Mouse (Mus musculus) gastrocnemius, adult 2 months (tissue): ENCODE measurements around the gene Olfr141. TPM values are rescaled to one million over a fixed set of nuclear protein-coding genes. Genes with fewer than 3 reads are reported as not detected.

Experiments used
- DNase-seq: peaks from one replicate; pipeline ENCODE4 v3.0.0; 2022
- H3K27ac ChIP-seq: fragments of 200-600 bp; 2 replicates; pipeline ENCODE4 v1.8.1; 2022; ENCODE audit warnings: mild to moderate bottlenecking
- H3K4me3 ChIP-seq: fragments of 200-600 bp; 2 replicates; pipeline ENCODE4 v1.8.1; 2022; ENCODE audit warnings: mild to moderate bottlenecking, moderate library complexity
- CTCF ChIP-seq: fragments of 200-600 bp; IDR thresholded peaks from 2 replicates; pipeline ENCODE4 v1.8.1; 2022; ENCODE audit warnings: antibody characterized with exemption, mild to moderate bottlenecking, moderate library complexity
- intact Hi-C: fragments of 180-260 bp; cut with DNase I; formaldehyde crosslinking; loops from one replicate; pipeline ENCODE4 v1.15.1; 2025
- long read RNA-seq, 2 experiments: library from polyadenylated mRNA; stranded (forward); transcript quantifications; one replicate each; pipeline ENCODE4 v2.0.0; 2021
- total RNA-seq, 2 experiments: library from RNA; stranded (reverse); gene quantifications; 2 replicates each; pipeline ENCODE4 v1.2.3; 2021

The Olfr141 gene
- total RNA-seq = not detected
- long read RNA-seq, experiment 1 = 0 reads
- long read RNA-seq, experiment 2 = 0 reads

DNA sequence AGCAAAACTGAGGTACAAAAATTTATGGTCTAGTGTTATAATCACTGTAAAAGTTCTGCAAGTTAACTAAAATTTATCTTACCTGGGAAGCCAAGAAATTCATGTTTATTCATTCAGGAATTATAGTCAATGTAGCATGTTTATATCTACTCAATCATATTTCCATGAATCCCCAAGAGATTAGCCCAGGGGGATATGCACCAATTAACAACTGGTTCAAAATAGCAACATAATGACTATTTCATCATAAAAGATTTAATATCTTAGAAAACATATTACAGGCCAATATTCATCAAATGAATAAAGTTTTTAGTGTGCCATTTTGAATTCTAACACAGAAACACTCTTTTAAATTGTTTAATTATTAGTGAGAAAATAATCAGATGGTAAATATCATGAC lies at the start of gene Olfr141:
Gene Olfr141 (minus strand): TSS at position 101 of the 400 bp plus-strand sequence.
- TF ChIP-seq CTCF = no peak
- intact Hi-C loops = no loop called here
- Histone ChIP-seq H3K27ac (no peak within 1 kb of the TSS), H3K4me3 (no peak within 1 kb of the TSS)
- DNase-seq = no peak

DNA sequence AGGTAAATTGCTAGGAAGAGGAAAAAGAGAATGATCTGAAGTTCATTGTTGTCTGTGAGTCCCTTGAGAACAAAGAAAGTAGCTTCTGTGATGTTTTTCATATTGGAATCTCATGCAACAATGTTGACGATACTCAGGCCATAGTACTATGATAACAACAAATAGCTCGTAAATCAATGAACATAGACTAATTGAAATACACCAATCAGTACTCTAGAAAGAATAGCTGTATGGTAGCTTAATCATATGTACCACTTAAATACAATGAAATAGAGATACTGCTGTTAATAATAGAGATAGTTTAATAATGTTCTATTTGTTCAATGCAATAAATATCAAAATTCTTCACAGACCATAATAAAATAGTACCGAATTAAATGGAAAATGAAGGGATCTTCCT lies 41.8 kb upstream of the Olfr141 start, which contains the start of gene Olfr1095:
Gene Olfr1095 (minus strand): TSS at position 101 of the 400 bp plus-strand sequence.
- Histone ChIP-seq H3K27ac (no peak within 1 kb of the TSS), H3K4me3 (no peak within 1 kb of the TSS)
- intact Hi-C loops = no loop called here
- no peak for TF ChIP-seq CTCF
- DNase-seq = no peak

DNA sequence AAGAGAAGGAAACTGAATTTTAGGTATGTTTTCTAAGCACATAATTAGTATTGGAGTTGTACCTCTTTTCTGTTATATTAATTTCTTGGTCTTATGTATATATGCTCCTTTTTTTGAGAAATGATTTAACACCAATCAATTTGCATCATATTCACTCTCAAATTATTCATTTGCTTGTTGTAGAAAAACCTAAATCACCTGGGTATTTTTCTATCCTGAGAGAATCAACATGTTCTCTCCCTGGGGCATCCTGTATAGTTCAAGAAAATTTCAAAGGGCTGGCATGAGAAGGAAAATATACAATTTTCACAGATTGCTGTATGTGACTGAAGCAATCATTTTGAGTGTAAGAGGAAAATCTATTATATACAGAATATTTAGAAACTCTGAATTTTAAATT lies 14.5 kb upstream of the Olfr141 start, which contains the start of gene Olfr1094:
Gene Olfr1094 (plus strand): TSS at position 301 of the 400 bp plus-strand sequence.
- TF ChIP-seq CTCF = no peak
- DNase-seq = no peak
- Histone ChIP-seq H3K4me3 (no peak within 1 kb of the TSS), H3K27ac (no peak within 1 kb of the TSS)
- intact Hi-C loops = no loop called here

DNA sequence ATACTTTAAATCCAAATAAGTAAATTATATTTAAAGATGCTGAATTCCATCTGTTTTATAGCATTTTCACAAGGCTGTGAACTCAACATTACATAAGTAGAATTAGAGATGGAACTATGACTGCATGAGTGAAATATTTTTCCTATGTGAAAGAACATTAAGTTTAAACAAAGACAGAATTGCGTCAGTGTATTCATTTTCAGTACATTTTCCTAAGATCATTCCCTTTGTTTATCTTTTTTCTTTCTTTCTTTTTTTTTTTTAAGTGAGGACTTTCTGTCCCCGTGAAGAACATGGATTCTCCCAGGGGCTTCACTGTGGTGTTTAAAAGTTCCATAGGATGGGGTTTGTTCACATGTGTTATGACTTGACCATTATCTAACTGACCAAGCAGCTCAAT lies 27.6 kb downstream of the Olfr141 start, which contains the start of gene Olfr1093:
Gene Olfr1093 (plus strand): TSS at position 301 of the 400 bp plus-strand sequence.
- Histone ChIP-seq H3K27ac (no peak within 1 kb of the TSS), H3K4me3 (no peak within 1 kb of the TSS)
- intact Hi-C loops = no loop called here
- no peak for DNase-seq
- no peak for TF ChIP-seq CTCF

DNA sequence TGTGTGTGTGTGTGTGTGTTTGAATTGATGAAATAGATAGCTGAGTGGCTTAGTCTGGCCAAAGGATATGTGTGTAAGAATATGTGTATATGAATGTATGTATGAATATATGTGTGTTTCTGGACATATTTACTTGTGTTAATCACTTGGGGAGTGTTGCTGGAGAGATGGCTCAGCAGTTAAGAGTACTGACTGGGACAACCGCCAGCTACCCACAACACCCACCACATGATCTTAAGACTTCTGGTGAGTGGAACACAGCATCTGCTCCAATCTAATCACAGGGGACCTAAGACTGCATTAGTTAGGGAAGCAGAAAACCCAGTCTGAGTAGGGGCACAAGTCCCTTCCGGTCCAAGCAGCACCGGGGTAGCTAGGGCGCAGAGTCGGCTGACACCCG lies 48.8 kb downstream of the Olfr141 start:
- no peak for TF ChIP-seq CTCF
- no peak for DNase-seq
- no peak overlapping the region for H3K4me3 ChIP-seq
- H3K27ac ChIP-seq = no peak overlapping the region
- intact Hi-C loops = no loop called here

DNA sequence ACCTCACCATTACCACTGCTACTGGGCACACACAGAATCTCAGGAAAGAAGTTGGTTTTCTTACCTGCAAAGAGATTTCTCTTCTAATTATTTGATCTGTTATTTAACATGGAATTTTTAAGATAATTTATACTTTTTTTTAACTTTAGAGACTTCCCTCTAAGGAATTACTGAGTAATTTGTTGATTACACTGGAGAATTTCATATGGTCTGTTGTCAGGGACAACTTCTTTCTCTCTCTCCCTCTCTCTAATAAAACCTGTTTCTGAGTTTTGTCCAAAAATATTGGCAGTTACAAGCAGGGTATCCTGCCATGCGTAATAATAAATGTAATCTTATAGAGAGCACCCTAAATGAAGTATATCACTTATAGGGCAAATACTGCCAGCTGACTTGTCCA lies 50.9 kb downstream of the Olfr141 start, which contains the start of gene Olfr1090:
Gene Olfr1090 (minus strand): TSS at position 101 of the 400 bp plus-strand sequence.
- intact Hi-C loops = no loop called here
- Histone ChIP-seq H3K27ac (no peak within 1 kb of the TSS), H3K4me3 (no peak within 1 kb of the TSS)
- no peak for TF ChIP-seq CTCF
- DNase-seq = no peak

Other genes with a start within 250 kb of the Olfr141 start
- not detected for gene Olfr1082, start 211.1 kb downstream of the Olfr141 start, total RNA-seq
- not detected for gene Olfr1084, start 170.3 kb downstream of the Olfr141 start, total RNA-seq
- gene Olfr1085, start 148.0 kb downstream of the Olfr141 start, total RNA-seq = not detected
- not detected for gene Olfr1086, start 129.9 kb downstream of the Olfr141 start, total RNA-seq
- gene Olfr1087, start 111.6 kb downstream of the Olfr141 start, total RNA-seq = not detected
- not detected for gene Olfr1089, start 76.3 kb downstream of the Olfr141 start, total RNA-seq
- not detected for gene Olfr1090, start 51.0 kb downstream of the Olfr141 start, total RNA-seq
- not detected for gene Olfr1093, start 27.5 kb downstream of the Olfr141 start, total RNA-seq
- gene Olfr1094, start 14.6 kb upstream of the Olfr141 start, total RNA-seq = not detected
- not detected for gene Olfr1095, start 41.7 kb upstream of the Olfr141 start, total RNA-seq
- not detected for gene Gm13723, start 64.8 kb upstream of the Olfr141 start, total RNA-seq
- not detected for gene Olfr1097, start 82.2 kb upstream of the Olfr141 start, total RNA-seq
- gene Olfr1098, start 114.5 kb upstream of the Olfr141 start, total RNA-seq = not detected
- gene Olfr1099, start 150.7 kb upstream of the Olfr141 start, total RNA-seq = not detected
- not detected for gene Olfr1100, start 169.9 kb upstream of the Olfr141 start, total RNA-seq
- not detected for gene Olfr1101, start 181.2 kb upstream of the Olfr141 start, total RNA-seq
- gene Olfr1102, start 188.4 kb upstream of the Olfr141 start, total RNA-seq = not detected
- gene Olfr1104, start 217.1 kb upstream of the Olfr141 start, total RNA-seq = not detected
- not detected for gene Olfr1105, start 226.5 kb upstream of the Olfr141 start, total RNA-seq
- not detected for gene Olfr1106, start 242.3 kb upstream of the Olfr141 start, total RNA-seq